Mouse (Mus musculus): ENCODE measurements at regions not wholly inside any gene's neighbourhood (a gene's known extent, or its start where the extent isn't known, plus 50 kb on each side); places are given as distances from the start of the nearest gene placed in this dataset.
A peak's percentile ranks its signal among the peaks of the same experiment; 100 is the strongest.

DNA sequence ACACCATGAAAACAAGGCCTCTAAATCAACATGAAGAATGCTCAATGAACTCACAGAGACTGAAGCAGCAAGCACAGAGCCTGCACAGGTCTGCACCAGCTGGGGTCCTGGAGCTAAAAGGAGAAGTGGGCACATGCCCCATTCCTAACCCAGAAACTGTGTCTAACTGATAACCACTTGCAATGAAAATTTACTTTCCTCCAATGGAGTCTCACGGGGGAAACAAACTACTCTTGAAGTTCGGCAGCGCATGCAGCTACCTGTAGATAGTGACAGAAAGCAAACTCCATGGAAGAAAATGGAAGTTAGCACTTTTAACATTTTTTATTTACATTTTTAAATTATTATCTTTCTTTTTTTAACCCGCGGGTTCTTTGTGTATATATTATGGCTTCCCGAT is 76.8 kb upstream of the Akap6 start:
- WGBS, result 84% methylated on average over 6 of the region's 6 CpGs
- Histone ChIP-seq H3K4me2 (replicated peaks; ENCODE audit: low read depth, low read length) (no peak overlapping the region), H3K27ac (ENCODE audit: low read length) (no peak overlapping the region), H3K36me3 (ENCODE audit: insufficient read depth, low read length) (no peaks in the 10 kb centered on the region), H3K4me1 (ENCODE audit: insufficient read depth, low read depth, low read length) (no peaks in the 10 kb centered on the region), H3K4me3 (ENCODE audit: low read depth, low read length) (no peak overlapping the region), H3K9ac (replicated peaks; ENCODE audit: low read depth) (no peak overlapping the region), H3K27me3 (replicated peaks; ENCODE audit: insufficient read depth, low read length) (no peaks in the 10 kb centered on the region), H3K9me3 (ENCODE audit: low read length) (no peaks in the 10 kb centered on the region)
- TF ChIP-seq CTCF (IDR thresholded peaks at IDR 0.05) (no peak), EP300 (IDR thresholded peaks at IDR 0.05) (no peak)
- no peak for ATAC-seq
- no peak for DNase-seq (ENCODE audit: low spot score)

DNA sequence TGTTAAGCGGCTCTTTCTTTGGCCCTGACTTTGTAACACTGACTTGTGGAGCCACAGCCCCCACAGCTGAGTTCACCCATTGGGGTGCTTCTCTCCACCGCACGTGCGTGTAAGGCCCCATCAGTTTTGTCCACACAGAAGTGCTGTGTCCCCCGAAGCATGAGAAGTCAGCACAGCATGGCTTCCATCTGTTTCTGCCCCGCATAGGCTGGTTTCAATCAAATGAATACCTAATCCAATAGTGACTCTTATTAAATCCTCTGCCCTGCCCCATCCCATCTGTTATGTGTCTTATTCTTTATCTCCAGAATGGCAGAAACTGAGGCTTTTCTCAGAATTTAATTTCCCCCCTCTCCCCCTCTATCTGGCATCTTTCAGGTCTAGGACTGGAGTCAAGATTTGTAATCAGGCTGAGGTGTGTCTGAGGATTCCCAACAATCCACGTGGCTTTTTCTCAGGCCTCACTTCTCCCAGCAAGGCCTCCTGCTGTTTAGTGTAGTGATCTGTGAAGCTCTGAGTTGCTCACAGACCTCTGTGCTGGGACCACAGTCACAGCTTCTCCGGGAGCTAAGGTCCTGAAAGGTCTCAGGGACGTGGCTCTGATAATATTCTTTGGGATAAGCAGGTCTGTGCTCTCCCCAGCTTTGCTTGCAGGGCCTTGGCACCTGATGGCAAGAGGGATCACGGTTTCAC is 75.6 kb upstream of the Akap6 start:
- no peaks in the 10 kb centered on the region for H3K4me1 ChIP-seq (ENCODE audit: insufficient read depth, low read depth, low read length)
- no peaks in the 10 kb centered on the region for H3K27me3 ChIP-seq (replicated peaks; ENCODE audit: insufficient read depth, low read length)
- H3K27ac ChIP-seq (ENCODE audit: low read length), result no peak overlapping the region
- DNase-seq (ENCODE audit: low spot score), result no peak
- H3K36me3 ChIP-seq (ENCODE audit: insufficient read depth, low read length), result no peaks in the 10 kb centered on the region
- ATAC-seq, result no peak
- no peak overlapping the region for H3K9ac ChIP-seq (replicated peaks; ENCODE audit: low read depth)
- H3K9me3 ChIP-seq (ENCODE audit: low read length), result no peaks in the 10 kb centered on the region
- H3K4me2 ChIP-seq (replicated peaks; ENCODE audit: low read depth, low read length), result no peak overlapping the region
- no peak overlapping the region for H3K4me3 ChIP-seq (ENCODE audit: low read depth, low read length)
- no peak for TF ChIP-seq EP300 (IDR thresholded peaks at IDR 0.05)
- TF ChIP-seq CTCF (IDR thresholded peaks at IDR 0.05), result no peak
- 73% methylated on average over 10 of the region's 10 CpGs for WGBS

GRCm38 (mm10) chr12:52624871-52625270 is 74.3 kb upstream of the Akap6 start:
- Histone ChIP-seq H3K4me1 (ENCODE audit: insufficient read depth, low read depth, low read length) (no peaks in the 10 kb centered on the region), H3K9me3 (ENCODE audit: low read length) (no peaks in the 10 kb centered on the region), H3K27ac (ENCODE audit: low read length) (no peak overlapping the region), H3K4me3 (ENCODE audit: low read depth, low read length) (no peak overlapping the region), H3K27me3 (replicated peaks; ENCODE audit: insufficient read depth, low read length) (no peaks in the 10 kb centered on the region), H3K9ac (replicated peaks; ENCODE audit: low read depth) (no peak overlapping the region), H3K36me3 (ENCODE audit: insufficient read depth, low read length) (no peaks in the 10 kb centered on the region), H3K4me2 (replicated peaks; ENCODE audit: low read depth, low read length) (no peak overlapping the region)
- no peak for TF ChIP-seq CTCF (IDR thresholded peaks at IDR 0.05)
- TF ChIP-seq EP300 (IDR thresholded peaks at IDR 0.05), result no peak
- WGBS, result 34% methylated on average over 1 of the region's 1 CpGs
- no peak for DNase-seq (ENCODE audit: low spot score)
- ATAC-seq, result no peak

DNA sequence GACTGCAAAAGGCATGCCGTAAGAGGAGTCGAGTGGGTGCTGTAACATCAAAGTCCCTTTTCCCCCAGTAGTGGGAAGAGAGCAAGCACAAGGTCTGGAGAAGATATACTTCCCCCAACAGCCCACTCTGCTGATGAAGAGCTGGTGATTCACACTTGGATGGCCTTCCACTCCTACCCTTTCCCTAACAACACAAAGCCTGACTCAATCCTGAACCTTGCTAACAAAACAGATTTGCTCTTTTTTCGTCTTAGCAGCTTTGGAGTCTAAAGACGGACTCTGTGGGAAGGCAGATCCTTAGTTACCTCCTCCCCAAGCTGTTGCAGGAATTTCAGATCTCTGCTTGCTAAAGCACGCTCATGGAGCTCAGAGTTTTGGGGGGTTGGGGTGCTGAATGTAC is 70.4 kb upstream of the Akap6 start:
- DNase-seq (ENCODE audit: low spot score), result no peak
- Histone ChIP-seq H3K27me3 (replicated peaks; ENCODE audit: insufficient read depth, low read length) (no peaks in the 10 kb centered on the region), H3K9ac (replicated peaks; ENCODE audit: low read depth) (no peak overlapping the region), H3K36me3 (ENCODE audit: insufficient read depth, low read length) (no peaks in the 10 kb centered on the region), H3K9me3 (ENCODE audit: low read length) (no peaks in the 10 kb centered on the region), H3K4me3 (ENCODE audit: low read depth, low read length) (no peak overlapping the region), H3K4me1 (ENCODE audit: insufficient read depth, low read depth, low read length) (no peaks in the 10 kb centered on the region), H3K27ac (ENCODE audit: low read length) (no peak overlapping the region), H3K4me2 (replicated peaks; ENCODE audit: low read depth, low read length) (no peak overlapping the region)
- no peak for ATAC-seq
- 48% methylated on average over 5 of the region's 5 CpGs for WGBS
- TF ChIP-seq EP300 (IDR thresholded peaks at IDR 0.05) (no peak), CTCF (IDR thresholded peaks at IDR 0.05) (no peak)

GRCm38 (mm10) chr12:52635121-52635878 is 63.9 kb upstream of the Akap6 start:
- Histone ChIP-seq H3K36me3 (ENCODE audit: insufficient read depth, low read length) (no peaks in the 10 kb centered on the region), H3K4me3 (ENCODE audit: low read depth, low read length) (no peak overlapping the region), H3K27me3 (replicated peaks; ENCODE audit: insufficient read depth, low read length) (no peaks in the 10 kb centered on the region), H3K9me3 (ENCODE audit: low read length) (no peaks in the 10 kb centered on the region), H3K27ac (ENCODE audit: low read length) (peak overlapping the region; percentile 55; the same call in 1 of the 2 replicates), H3K4me1 (ENCODE audit: insufficient read depth, low read depth, low read length) (no peaks in the 10 kb centered on the region), H3K4me2 (replicated peaks; ENCODE audit: low read depth, low read length) (no peak overlapping the region), H3K9ac (replicated peaks; ENCODE audit: low read depth) (no peak overlapping the region)
- DNase-seq (ENCODE audit: low spot score) (peak; percentile 79), ATAC-seq (peak; percentile 64)
- TF ChIP-seq EP300 (IDR thresholded peaks at IDR 0.05) (peak; percentile 52), CTCF (IDR thresholded peaks at IDR 0.05) (peak; percentile 39)
- WGBS, result 35% methylated on average over 8 of the region's 8 CpGs

DNA sequence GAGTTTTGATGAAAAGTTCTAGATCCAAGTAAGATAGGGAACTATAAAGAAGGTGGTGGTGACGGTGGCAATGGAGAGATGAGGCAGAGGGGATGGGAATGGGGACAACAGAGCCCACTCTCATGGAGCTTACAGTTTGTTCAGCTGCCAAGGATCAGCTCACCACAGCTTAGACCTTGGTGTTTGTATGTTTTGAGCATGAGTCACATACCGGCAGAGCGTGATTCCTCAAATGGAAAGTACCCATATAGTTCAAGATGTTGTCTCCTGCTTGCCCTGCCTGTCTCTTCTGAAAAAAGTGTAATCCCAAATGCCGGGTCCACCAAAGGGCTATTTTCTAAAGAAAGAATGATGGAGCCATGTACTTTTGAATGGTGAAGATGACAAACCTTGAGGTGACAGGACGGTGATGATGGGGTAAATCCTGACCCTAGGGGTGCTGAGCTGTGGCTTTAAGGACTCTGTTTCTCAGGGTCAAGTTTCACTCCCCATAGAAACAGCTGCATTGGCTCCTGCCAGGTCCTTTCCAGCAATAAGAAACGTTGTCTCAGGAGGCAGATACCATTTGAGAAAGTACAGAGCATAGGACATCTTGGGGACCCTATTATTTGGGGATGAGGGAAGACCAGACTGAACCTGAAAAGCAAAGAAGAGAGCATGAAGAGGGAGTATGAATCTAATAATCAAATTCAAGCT is 62.8 kb upstream of the Akap6 start:
- Histone ChIP-seq H3K9ac (replicated peaks; ENCODE audit: low read depth) (no peak overlapping the region), H3K9me3 (ENCODE audit: low read length) (no peaks in the 10 kb centered on the region), H3K4me3 (ENCODE audit: low read depth, low read length) (no peak overlapping the region), H3K4me2 (replicated peaks; ENCODE audit: low read depth, low read length) (no peak overlapping the region), H3K4me1 (ENCODE audit: insufficient read depth, low read depth, low read length) (no peaks in the 10 kb centered on the region), H3K36me3 (ENCODE audit: insufficient read depth, low read length) (no peaks in the 10 kb centered on the region), H3K27me3 (replicated peaks; ENCODE audit: insufficient read depth, low read length) (no peaks in the 10 kb centered on the region), H3K27ac (ENCODE audit: low read length) (no peak overlapping the region)
- ATAC-seq, result no peak; the same call in 1 of the 2 replicates
- DNase-seq (ENCODE audit: low spot score), result peak; percentile 24
- TF ChIP-seq CTCF (IDR thresholded peaks at IDR 0.05) (no peak), EP300 (IDR thresholded peaks at IDR 0.05) (no peak)
- 63% methylated on average over 6 of the region's 6 CpGs for WGBS

All from lung, postnatal 0 days (tissue).